Mouse (Mus musculus) retina, adult 2 months (tissue): ENCODE results near the gene Eif3i.

Experiments
- DNase-seq: peaks from one replicate; pipeline ENCODE4 v3.0.0-alpha.2; 2012; ENCODE audit warnings: low read depth, low spot score

The Eif3i gene

DNA sequence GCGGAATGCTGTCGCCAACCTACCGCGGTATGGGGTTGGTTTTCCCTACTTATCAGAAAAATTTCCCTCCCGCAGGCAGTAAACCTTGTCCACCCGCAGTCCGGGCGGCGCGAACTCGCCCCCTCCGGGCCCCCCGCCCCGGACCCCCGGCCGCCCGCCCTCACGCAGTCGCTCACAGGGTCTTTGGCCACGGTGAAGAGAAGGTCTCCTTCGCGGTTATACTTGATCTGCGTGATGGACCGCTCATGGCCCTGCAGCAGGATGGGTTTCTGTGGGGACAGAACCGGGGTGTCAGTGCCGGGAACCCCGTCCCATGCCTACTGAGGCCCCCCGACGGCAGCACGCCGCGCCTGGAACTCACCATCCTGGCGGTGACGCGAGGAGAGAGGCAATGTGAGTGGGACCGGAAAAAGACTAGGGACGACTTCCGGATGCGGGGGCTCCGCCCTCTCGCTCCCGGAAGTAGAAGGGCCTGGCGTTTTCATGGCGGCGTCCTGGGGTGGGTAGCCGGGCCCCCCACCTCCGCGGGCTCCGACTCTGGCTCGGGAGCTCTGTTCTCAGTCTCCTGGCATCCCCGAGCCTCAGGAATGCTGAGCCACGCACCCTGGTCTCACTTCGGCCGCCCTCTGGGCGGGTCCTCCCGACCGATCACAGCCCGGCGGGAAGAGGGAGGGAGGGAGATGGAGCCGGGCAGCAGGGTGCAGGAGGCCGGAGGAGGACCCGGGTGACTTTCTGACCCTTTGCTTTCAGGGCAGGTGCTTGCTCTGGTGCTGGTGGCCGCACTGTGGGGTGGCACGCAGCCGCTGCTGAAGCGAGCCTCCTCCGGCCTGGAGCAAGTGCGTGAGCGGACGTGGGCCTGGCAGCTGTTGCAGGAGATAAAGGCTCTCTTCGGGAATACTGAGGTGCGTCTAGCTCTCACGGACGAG lies at the start of gene Eif3i, which contains the start of gene Tmem234:
Gene Eif3i (minus strand): TSS at position 416 of the 926 bp plus-strand sequence.
Gene Tmem234 (plus strand): TSS at position 436 of the 926 bp plus-strand sequence.
- DNase-seq = peak; percentile 61

DNA sequence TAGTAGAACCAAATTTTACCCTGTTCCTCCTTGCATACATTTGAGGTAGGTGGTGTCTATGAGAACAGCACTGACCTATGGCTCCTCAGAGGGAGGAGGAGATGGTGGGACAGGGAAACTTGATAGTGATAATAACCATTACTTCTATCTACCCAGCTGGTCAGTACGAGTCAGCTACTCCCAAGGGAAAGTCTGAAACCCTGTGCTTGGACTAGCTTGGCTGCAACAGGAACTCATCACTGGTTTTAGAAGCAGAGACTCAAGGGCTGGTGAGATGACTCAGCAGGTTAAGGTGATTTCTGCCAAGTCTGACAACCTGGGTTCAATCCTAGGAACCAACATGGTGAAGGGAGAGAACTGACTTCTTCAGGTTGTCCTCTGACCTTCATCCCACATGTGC lies 48.2 kb upstream of the Eif3i start:
- DNase-seq = no peak

DNA sequence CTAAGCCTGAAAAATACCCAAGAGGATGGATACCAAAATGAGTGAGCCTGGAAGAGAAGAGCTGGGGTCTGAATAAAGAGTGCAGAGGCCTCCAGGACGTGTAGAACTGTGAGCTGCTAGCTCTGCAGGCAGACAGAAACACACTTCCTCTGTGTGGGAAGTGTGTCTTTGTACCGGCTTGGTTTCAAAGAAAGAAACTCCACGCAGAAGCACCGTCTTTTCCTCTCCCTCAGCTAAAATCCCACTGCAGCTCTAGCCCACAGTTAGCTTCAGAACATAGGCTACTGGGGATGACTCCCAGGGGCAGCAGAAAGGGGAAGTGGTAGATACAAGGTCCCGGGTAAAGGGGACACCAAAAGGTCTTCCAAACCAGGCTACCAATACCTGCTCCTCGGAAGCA lies 44.8 kb upstream of the Eif3i start:
- no peak for DNase-seq

DNA sequence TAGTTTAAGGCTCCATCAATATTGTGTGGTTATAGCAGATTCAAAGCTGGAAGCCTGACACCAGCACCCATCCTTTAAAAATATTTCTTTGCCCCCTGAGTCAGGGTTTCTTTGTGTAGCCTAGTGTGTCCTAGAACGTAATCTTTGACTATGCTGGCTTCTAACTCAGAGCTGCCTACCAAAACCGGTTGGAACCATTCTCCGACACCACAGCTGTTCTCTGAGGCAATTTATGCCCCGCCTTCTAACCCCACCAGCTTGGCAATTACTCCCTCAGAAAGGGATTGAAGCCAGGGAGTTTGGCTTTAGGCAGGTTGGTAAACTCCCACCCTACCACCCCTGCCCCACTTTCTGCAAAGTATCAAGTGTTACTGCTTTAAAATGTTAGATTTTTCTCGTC lies 41.3 kb upstream of the Eif3i start:
- no peak for DNase-seq

DNA sequence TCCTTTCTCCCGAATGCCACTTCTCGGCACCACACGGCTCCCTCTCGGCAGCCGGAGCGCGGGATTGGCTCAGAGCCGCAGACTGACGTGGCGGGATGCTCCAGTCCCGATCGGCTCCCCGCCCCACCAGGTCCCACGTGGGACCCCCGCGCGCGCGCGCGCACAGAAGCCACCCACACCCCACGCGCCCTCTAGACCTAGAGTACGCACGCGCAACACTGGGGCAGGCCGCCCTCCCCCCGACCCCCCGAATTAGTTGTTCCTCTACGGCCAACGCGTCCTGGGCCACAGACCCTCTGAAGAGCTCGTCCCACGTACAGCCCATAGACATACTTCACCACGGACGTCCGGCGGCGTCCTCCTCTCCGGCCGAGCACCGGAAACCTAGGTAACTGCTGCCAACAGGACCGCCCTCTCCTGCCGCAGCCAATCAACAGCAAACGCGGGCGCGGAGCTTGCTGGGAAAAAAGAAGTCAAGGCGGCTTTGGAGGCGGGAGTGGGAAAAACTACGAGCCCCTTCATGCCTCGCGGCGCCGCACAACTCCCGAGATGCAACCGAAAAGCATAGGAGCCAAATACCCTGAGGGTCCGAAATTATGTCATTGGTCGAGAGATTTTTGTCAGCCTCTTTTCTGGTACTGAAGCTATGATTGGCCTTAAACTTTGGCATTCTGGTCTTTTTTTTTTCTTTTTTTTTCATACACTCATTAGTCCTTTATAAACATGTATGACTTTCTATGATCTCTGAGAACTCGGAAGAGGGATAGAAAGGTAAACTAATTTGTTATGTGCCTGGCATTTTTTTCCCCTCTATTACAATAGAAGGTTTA lies 40.4 kb upstream of the Eif3i start, which contains the start of gene Txlna:
Gene Txlna (minus strand): TSS at position 428 of the 830 bp plus-strand sequence.
- DNase-seq = peak; percentile 90

DNA sequence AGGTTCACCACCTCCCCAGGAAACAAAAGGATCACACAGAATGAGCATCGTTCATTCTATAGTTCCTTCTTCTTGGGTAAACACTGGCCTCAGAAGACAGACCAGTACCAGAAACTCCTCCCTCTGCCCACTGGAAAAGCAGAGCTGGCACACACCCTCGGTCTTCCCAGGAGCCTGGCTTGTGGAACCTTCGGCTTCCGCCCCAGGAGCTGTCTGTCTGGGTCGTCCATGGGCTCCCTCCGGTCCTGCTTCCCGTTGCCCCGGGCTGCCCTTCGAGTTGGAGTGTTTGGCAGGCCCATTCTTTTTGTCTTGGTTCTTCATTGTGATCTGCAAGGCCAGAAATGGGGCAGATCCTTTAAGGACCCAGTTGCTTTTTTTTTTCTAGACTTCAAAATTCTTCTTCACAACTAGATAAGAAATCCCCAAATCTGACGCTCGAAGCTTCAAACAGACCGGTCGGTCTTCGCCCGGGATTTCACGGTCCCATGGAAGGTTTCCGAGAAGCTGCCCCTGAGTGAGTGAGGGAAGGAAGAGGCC lies 39.7 kb upstream of the Eif3i start:
- no peak for DNase-seq

DNA sequence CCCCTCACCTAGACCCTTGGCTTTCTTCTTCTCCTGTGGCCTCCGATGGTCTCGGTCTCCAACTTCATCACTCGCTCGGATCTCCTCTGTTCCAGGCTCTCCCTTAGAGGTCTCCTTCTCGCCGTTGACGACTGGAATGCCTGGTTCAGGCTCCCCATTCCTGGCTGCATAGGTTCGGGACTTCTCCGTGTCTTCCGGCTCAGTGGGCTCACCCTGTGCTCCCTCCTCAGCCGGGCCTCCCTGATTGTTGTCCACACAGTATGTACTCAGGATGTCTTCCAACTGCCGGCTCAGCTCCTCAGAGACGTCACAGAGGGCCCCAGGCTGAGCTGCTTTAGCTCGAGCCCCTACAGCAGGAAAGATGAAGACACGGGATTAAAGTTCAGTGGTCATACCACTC lies 38.8 kb upstream of the Eif3i start:
- no peak for DNase-seq

DNA sequence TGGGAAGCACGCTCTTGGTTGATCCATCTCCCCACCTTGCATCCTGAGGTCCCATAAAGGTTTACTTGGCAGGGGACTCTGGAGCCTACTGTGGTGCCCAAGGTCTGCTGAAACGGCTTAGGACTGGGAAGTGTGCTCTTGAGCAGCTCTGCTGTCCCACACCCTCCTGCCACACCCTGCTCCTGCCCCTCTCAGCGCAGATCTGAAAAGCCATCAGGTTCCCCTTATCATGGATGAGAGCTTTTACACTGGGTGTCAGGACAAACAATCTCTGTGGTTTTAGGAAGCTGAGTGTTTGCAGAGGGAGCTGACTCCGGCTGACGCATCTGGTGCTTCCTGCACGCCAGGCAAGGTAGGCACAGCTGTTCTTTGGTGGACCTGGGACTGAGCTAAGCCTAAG lies 33.4 kb upstream of the Eif3i start:
- DNase-seq = no peak

DNA sequence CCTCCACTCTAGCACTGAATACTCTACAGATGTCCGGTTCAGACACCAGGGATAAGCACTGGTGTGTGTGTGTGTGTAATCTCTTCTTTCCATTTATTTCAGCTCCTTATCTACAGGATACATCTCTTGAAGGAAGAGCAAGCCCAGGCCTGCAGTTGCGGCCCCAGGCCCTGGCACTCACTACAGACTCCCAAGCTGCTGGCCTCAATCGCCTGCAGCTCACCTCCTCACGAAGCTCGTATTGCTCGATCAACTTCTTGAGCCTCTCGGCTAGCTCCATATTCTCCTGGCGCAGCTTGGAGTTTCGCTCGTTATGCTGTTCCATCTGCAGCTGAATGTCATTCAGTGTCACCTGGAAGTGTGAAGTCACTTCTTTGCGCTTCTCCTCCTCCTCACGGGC lies 31.4 kb upstream of the Eif3i start:
- DNase-seq = no peak

DNA sequence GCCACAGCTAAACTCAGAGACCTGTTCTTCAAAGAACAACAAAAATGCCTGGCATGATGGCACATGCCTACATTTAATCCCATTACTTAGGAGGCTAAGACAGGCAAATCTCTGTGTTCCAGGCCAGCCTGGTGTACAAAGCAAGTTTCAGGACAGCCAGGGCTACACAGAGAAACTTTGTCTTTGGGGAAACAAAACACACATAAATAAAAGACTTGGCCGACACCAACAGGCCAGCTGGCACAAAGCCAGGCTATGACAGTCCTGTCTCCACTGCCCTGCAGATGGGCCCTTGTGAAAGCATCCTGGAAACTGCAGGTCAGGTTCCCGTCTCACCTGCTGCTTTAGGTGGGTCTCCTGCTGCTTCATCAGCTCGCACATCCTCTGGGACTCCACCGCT lies 30.5 kb upstream of the Eif3i start:
- no peak for DNase-seq

DNA sequence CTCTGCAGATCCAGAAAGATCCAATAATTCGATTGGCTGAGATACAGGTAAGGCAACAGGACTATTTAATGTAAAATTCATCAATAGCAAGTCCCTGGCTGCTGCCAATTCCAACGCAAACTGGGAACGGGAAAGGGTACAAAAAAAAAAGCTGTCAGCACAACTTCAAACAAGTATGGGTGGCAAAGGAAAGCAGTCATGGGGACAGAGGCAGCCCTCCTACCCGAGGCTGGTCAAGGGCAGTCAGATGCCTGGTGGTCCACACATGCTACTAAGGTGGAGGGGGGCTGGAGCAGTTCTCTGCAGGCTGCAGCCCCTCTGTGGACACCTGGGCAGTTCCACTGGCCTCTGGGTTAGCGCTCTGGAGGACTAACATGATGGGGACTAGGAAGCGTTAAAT lies 25.6 kb upstream of the Eif3i start:
- no peak for DNase-seq

DNA sequence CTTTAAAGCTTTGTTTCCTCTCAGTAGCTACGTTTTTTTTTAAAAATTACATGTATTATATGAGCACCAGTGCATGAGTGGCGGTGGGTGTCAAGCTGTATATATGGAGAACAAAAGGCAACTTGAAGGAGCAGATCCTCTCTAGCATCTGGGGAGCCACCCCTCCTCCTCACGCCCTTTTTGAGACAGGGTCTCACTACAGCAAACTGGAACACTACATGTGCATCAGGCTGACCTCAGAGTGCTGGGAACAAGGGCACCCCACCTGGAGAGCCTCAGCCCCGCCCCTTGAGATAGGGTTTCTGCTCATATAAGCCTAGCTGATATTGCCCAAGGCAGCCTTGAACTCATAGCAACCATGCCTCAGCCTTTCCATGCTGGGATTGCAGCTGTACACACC lies 25.0 kb upstream of the Eif3i start:
- no peak for DNase-seq

DNA sequence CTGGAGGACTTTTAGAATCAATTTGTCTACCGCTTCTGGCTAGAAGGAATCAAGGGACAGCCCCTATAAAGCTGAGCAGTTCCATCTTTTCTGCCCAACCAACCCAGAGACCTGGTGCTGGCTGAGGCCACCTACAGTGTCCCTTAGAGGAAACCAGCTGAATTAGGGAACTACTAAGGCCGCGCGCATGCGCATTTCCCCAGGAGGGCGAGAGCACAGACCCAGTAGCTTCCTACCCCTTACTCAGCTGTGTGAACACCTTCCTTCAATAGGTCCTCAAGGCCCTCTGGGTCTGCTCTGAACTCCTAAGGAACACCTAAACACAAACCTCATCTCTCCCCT lies 24.6 kb upstream of the Eif3i start:
- DNase-seq = no peak

DNA sequence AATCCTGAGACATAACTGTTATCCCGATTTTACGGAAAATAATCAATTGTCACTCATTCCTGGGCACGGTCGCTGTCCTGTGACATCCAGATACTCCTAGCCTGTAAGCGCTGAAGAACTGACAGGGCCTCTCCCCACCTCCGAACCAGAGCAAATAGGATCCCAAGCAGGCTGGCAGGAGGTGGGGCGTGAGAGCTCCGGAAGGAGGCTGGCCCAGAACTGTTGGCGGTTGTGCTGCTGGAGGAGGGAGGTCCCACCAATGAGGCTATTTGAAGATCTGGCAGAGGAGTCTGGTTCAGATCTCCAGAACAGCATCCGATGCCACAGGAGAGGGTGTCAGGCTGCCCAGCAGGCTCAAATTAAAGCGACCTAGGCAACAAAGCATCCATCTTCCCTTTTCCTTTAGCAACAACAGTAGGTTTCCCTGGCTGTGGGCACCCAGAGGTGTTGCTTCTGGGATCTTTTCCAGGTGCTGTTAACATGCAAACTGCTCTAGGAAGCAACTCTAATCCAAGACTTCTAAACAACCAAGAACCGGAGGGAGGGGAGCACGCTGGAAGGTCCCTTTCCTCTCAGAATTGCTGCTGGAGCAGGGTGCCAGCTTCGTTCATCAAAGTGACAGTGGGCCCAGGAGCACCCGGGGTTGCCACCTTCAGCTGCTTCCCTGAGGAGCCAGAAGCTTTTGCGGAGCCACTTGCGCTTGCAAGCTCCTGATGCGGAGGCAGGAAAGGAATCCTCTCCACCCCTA lies 24.0 kb upstream of the Eif3i start:
- DNase-seq = peak; percentile 64

DNA sequence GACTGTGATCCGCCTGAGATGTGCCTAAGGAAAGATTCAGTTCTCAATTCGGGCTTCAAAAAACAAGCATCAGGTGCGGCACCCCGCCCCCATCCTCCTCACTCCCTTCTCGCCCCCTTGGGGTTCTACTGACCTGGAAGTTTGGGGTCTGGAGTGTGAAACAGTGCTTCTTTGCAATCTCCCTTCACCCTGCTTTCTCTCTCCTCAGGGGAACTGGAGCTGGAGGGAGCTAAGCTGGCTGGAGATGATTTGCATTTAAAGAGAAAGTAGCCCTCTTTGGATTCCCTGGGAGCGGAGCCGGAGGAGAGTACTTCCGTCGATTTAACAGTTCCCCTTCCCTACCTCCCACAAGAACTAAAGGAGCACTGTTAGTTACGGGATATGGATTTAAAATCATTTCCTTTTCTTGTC lies 23.2 kb upstream of the Eif3i start, which contains the start of gene Ccdc28b:
Gene Ccdc28b (minus strand): TSS at position 267 of the 411 bp plus-strand sequence.
- DNase-seq = peak; percentile 50

DNA sequence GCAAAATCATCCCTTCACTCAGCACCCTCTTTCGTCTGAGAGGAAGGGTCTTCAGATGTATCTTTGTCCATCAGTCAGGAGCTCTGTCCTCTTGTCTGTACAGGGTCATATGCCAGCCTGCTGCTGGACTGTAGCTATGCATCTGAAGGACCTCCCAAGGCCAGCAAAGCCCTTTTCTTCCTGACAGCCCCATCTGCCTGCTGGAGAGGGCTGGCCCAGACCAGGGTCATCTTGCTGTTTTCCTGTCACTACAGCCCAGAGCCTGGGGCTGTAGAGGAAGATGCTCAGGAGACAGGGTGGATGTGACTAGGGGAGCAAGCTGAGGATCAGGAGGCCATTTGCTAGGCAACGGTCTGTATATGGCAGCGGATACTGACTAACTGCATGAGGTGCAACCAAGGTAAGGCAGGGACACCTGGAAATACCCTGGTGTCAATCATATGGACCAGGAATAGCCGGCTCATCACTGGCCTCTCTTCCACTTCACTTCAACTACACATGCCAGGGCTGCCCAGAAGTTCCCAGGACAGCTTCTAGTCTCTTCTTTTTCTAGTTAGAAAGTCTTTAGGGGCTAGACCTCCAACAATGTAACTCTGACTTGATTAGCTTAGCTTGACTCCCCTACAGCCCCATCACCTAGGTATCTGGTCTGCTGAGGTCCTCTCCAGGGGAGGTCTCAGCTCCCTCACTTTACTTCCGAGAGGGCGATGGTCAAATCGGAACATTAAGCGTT lies 22.5 kb upstream of the Eif3i start:
- DNase-seq = no peak

DNA sequence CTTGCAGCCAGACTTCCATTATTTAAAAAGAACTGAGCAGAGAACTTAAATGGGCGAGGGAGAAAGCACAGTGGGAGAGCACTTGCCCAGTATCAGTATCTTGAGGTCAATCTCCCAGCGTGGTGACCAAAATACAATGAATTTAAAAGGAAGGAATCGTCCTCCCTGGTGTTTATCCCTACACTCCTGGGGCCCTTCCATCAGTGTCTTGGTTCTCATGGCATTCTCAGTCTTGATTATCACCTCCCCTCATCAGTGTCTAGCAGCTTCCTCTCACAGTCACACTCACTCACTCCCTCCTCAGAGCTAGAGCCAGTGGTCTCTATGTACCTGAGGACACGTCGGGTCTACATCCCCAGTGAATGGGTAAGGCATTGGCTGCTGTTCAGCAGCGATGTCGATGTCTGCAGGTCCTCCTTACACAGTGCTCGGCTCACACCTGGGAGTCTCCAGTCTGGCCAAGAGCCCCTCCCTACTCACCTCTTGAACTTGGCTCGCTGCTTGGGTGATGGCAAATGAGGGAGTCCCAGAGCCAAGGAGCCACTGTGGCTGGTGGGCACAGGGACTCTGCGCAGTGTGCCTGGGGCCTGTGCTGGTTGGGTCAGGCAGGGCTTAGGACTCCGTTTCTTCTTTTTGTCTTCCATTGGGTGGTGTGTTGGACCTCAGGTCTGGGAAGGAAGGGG lies 21.8 kb upstream of the Eif3i start:
- no peak for DNase-seq

DNA sequence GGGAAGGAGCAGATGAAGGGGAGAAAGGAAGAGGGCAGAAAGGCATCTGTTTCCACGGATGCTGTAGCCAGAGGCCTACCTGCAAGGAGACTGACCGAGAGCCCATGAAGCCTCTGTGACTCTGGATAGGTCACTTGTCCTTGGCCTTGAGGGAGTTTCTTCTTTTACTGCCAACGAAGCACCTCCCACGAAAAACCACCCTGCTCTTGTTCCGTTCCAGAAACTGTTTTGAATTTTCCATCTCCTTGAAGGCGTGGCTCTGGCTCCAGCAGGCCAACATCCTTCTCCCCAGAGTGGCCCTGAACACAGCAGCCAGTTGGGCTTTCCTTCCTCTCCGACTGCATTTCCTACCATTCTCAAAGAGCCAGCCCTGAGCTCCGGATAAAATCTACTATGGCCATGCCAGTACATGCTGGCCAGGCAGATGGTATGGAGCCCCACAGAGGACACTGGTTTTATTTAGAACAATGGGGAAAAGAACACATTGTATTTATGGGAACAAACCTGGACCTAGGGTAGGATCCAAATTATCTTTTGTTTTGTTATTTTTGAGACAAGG lies 20.9 kb upstream of the Eif3i start:
- no peak for DNase-seq

DNA sequence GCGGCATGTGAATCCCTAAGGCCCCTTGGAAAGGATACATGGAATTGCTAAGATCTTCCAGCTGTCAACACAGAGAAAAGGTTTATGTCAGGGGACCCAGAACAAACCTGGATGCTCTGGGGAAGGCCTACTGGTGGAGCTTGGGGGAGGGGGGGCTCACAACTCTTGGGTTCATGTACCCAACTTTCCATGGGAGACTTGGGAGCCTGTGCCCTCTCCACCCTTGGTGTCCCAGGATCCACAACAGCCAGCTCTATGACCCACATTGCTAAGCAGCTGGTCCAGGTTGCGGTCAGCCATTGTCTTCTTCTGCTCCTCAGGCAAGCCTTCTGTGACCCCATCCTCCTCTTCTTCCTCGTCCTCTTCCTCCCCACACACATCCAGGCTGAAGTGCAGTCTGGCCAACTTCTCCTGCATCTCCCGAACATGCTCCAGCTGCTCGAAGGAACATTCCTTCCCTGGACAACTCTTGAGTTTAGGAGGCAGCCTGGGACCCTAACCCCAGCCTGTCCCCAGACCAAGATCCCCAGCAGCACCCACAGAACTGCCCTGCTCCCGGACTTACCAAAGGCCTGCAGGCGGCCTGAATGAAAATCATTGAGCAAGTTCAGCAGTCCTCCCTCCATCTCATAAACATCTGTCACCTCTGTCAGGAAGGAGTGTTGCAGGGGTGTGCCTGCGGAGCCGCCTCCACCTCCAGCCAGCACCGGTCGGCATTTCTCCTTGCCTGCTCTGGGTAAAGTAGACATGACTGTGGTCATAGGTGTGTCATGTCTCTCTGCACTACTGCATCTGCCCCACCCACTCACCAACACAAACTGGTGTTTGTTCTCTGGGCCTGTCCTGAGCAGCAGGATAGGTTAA lies 20.2 kb upstream of the Eif3i start:
- no peak for DNase-seq
